Mouse (Mus musculus) heart, adult 2 months (tissue): Measurements from ENCODE around the gene Rflna.

Experiments used
- CTCF ChIP-seq: fragments of 200-600 bp; IDR thresholded peaks from 2 replicates; pipeline ENCODE4 v1.8.1; 2022; ENCODE audit warnings: antibody characterized with exemption, mild to moderate bottlenecking, moderate library complexity
- POLR2A ChIP-seq: fragments of 200-500 bp; IDR thresholded peaks from 2 replicates; pipeline ENCODE4 v1.6.1; 2011; ENCODE audit warnings: mild to moderate bottlenecking, low read depth, low read length, control low read depth; ENCODE audit not compliant: insufficient read depth

DNA sequence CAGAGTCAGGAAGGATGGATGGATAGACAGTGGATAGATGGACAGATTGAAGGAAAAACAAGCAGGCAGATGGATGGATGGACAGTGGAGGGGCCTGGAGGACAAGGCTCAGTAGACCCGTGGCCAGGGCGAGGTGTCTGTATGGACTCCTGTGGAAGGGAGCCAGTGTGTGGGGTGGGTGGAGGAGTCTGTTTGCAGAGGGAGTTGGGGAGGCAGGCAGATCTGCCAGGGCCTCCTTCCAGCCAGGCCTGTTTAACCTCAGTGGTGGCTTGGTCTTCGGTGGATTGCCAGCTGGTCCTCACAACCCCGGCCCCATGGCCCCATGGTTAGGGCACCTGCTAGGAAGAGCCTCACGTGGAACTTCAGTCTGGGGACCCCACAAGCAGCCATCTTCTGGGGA is 3.9 kb downstream of the Rflna start:
- TF ChIP-seq CTCF (no peak), POLR2A (no peak)
